Mouse (Mus musculus): ENCODE measurements around the gene Gm49337. TPM values are rescaled to one million over a fixed set of nuclear protein-coding genes. Genes with fewer than 3 reads are reported as not detected.

Gene Gm49337
- polyA plus RNA-seq, 1 experiment from 2014 or later: not detected

DNA sequence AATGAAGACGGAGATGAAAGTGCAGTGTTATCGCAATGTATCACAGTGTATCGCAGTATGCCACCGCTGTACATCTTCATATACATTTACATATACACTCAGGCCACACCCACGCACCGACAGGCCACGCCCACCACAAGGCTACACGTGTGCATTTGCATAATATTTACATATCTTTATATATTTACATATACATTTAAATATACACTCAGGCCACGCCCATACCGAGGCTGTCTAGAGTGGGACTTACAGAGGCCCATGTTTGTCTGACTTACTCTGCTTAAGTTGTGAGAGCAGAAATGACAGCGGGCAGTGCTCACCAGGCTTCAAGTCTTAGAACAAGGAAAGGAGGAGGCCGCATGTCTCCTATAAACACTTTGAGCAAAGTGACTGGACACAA, 120.1 kb downstream of the Gm49337 start:
- Histone ChIP-seq H3K9ac (no peak overlapping the region), H3K27ac (no peak overlapping the region), H3K9me3 (no peaks in the 10 kb centered on the region), H3K4me2 (no peak overlapping the region), H3K27me3 (no peaks in the 10 kb centered on the region), H3K36me3 (peaks cover 77% of the 10 kb centered on the region), H3K4me3 (no peak overlapping the region), H3K4me1 (replicated peaks) (no peaks in the 10 kb centered on the region)
- no peak for ATAC-seq (ENCODE audit: low FRiP score)
- 90% methylated on average over 12 of the region's 12 CpGs for WGBS

DNA sequence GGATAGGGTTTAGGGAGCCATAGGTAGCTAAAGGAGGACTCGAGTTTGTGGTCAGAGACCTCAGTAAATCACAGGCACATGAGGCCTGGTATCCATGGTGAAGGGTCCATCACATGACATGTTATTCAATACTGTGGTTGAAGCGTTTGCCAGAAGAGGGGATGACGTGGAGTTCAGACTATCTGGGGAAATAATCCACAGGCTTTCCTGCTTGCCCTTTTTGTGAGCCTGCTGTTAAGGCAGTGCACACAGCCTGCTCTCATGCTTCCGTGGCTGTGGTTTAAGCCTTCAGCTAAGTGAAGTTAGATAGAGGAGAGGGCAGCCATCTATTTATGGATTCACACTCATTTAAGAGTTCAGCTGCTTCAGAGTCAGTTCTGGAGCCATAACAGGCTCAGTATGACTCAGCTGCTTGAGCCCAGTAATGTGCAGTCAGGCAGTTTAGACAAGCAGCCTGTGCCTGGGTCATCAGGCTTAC, 127.7 kb downstream of the Gm49337 start:
- no peak overlapping the region for H3K4me3 ChIP-seq
- H3K9ac ChIP-seq: no peak overlapping the region
- ATAC-seq (ENCODE audit: low FRiP score): no peak
- no peaks in the 10 kb centered on the region for H3K9me3 ChIP-seq
- peaks cover 57% of the 10 kb centered on the region for H3K36me3 ChIP-seq
- H3K4me1 ChIP-seq (replicated peaks): no peaks in the 10 kb centered on the region
- 66% methylated on average over 4 of the region's 4 CpGs for WGBS
- no peak overlapping the region for H3K4me2 ChIP-seq
- no peak overlapping the region for H3K27ac ChIP-seq
- no peaks in the 10 kb centered on the region for H3K27me3 ChIP-seq

DNA sequence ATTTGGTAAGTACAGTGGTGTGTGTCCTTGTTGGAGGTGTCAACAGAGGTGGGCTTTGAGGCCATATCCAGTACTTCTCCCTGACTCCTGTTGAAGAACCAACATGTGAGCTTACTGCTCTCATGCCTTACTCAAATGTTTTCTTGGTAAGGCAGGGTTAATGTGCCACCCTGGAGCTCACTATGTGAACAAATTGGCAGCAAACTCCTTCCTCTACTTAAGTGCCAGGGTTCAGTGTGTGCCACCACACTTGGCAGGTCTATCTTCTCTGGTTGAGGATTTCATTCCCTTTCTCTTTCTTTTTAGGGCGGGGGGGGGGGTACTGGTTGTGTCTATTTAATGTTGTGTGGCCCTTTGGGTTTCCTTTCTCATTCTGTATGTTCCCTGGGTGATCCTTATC, 131.4 kb downstream of the Gm49337 start:
- Histone ChIP-seq H3K27me3 (no peaks in the 10 kb centered on the region), H3K36me3 (peaks cover 67% of the 10 kb centered on the region), H3K4me2 (no peak overlapping the region), H3K4me1 (replicated peaks) (no peaks in the 10 kb centered on the region), H3K9me3 (no peaks in the 10 kb centered on the region), H3K27ac (no peak overlapping the region), H3K9ac (no peak overlapping the region), H3K4me3 (no peak overlapping the region)
- ATAC-seq (ENCODE audit: low FRiP score): no peak
- WGBS: 25% methylated on average over 1 of the region's 1 CpGs

DNA sequence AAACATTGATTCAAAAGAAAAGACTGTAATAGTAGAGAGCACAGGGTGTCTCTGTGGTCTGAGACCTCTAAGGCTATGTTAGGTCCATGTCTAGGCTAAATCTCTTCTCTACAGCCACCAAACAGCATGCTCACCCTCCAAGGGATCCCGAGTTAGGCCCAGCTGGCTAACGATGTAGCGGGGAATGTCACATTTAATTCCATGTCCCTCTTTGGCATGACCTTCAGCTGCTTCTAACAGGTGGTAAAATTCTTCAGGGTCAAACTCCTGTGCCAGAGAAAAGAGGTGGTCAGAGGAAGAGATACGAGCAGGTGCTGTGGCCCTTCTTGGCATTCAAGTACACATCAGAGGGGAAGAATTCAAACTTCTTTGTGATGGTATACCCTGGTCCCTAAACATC, 144.4 kb downstream of the Gm49337 start:
- no peak overlapping the region for H3K4me2 ChIP-seq
- no peak overlapping the region for H3K27ac ChIP-seq
- H3K4me1 ChIP-seq (replicated peaks): no peaks in the 10 kb centered on the region
- peaks cover 96% of the 10 kb centered on the region for H3K36me3 ChIP-seq
- 94% methylated on average over 4 of the region's 4 CpGs for WGBS
- no peaks in the 10 kb centered on the region for H3K9me3 ChIP-seq
- no peak overlapping the region for H3K4me3 ChIP-seq
- no peak for ATAC-seq (ENCODE audit: low FRiP score)
- no peak overlapping the region for H3K9ac ChIP-seq
- H3K27me3 ChIP-seq: no peaks in the 10 kb centered on the region

DNA sequence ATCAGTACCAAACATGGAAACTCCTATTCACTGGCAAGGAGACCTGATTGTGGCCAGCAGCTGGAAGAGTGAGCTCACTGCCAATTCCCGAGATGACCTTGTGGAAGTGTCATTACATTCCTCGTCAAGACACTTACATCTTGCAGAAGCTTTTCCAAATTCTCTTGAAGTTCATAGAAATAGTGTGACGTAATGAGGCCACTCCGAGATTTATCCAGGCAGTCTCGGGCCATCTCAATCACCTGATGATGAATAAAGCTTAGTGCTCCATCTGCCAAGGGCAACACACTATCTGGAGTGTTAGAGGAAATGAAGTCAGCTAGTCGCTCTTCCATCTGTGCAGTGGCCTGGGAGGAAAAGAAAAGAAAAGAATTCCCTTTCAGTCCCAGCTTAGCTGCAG, 148.9 kb downstream of the Gm49337 start:
- Histone ChIP-seq H3K36me3 (peaks cover 88% of the 10 kb centered on the region), H3K4me3 (no peak overlapping the region), H3K4me2 (no peak overlapping the region), H3K4me1 (replicated peaks) (no peaks in the 10 kb centered on the region), H3K27me3 (no peaks in the 10 kb centered on the region), H3K9ac (no peak overlapping the region), H3K9me3 (no peaks in the 10 kb centered on the region), H3K27ac (no peak overlapping the region)
- 96% methylated on average over 6 of the region's 6 CpGs for WGBS
- no peak for ATAC-seq (ENCODE audit: low FRiP score)

DNA sequence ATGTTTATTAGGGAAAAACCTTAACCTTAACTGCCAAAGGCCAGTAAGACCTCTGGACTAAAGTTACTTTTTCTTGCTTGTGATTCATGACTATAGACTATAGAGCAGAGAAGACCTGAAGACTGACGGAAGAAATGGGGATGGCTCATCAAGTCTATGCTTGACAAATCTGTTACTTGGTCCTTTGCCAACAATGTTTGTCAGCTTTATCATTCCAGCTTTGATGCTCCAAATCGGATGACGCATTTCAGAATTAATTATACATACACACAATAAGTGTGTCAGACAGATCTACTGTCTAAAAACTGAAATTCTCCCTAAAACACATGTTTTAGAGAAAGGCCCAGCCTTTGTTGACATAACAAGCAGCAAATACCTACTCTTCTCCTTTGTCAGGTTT, 156.1 kb downstream of the Gm49337 start:
- Histone ChIP-seq H3K9me3 (no peaks in the 10 kb centered on the region), H3K9ac (no peak overlapping the region), H3K4me1 (replicated peaks) (no peaks in the 10 kb centered on the region), H3K27me3 (no peaks in the 10 kb centered on the region), H3K4me3 (no peak overlapping the region), H3K27ac (no peak overlapping the region), H3K4me2 (no peak overlapping the region), H3K36me3 (peaks cover 55% of the 10 kb centered on the region)
- 91% methylated on average over 3 of the region's 3 CpGs for WGBS
- ATAC-seq (ENCODE audit: low FRiP score): no peak

DNA sequence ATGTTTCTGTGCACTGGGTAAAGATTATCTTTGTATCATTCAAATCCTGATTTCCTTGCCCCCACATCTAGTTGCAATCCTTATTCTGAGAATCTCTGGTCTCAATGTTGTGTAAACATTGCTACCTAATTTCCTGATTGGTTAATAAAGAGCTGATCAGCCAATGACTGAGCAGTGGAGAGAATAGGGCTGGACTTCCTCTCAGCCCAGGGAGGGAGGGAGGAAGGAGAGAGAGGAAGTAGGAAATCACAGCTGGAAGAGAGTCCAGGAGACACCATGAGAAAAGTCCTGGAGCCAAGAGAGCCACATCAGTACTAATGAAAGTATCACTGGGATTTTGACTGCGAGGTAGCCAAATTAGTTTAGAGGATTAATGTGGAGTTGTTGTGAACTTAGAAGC, 163.1 kb downstream of the Gm49337 start:
- Histone ChIP-seq H3K27me3 (no peaks in the 10 kb centered on the region), H3K9ac (no peak overlapping the region), H3K27ac (no peak overlapping the region), H3K36me3 (no peaks in the 10 kb centered on the region; the same call in none of the 2 replicates), H3K4me2 (no peak overlapping the region), H3K4me3 (no peak overlapping the region), H3K9me3 (no peaks in the 10 kb centered on the region), H3K4me1 (replicated peaks) (no peaks in the 10 kb centered on the region)
- ATAC-seq (ENCODE audit: low FRiP score): no peak
- 94% methylated on average over 1 of the region's 1 CpGs for WGBS

- no peaks in the 10 kb centered on the region for H3K36me3 ChIP-seq
- H3K9me3 ChIP-seq: no peaks in the 10 kb centered on the region
- no peaks in the 10 kb centered on the region for H3K4me1 ChIP-seq (replicated peaks)
- no peak overlapping the region for H3K27ac ChIP-seq
- no peak overlapping the region for H3K9ac ChIP-seq
- no peak overlapping the region for H3K4me2 ChIP-seq
- no peaks in the 10 kb centered on the region for H3K27me3 ChIP-seq
- H3K4me3 ChIP-seq: no peak overlapping the region
- no peak for ATAC-seq (ENCODE audit: low FRiP score)
Measured at GRCm38 (mm10) chr4:116342119-116342518, 168.9 kb downstream of the Gm49337 start.

Other genes starting within 250 kb of the Gm49337 start
- 12.7 and 14.3 TPM in 2 replicates for gene Dmbx1, start 233.5 kb upstream of the Gm49337 start, polyA plus RNA-seq (2015; fragmentation: Nextera tagmentation; extraction: Ambion mirVana)
- gene Faah, start 155.5 kb upstream of the Gm49337 start, polyA plus RNA-seq (2015; fragmentation: Nextera tagmentation; extraction: Ambion mirVana): 13.0 and 13.3 TPM in 2 replicates
- gene Nsun4, start 119.5 kb upstream of the Gm49337 start, polyA plus RNA-seq (2015; fragmentation: Nextera tagmentation; extraction: Ambion mirVana): 13.8 and 15.7 TPM in 2 replicates
- gene Uqcrh, start 98.3 kb upstream of the Gm49337 start, polyA plus RNA-seq (2015; fragmentation: Nextera tagmentation; extraction: Ambion mirVana): 441 and 446 TPM in 2 replicates
- 66.4 and 68.5 TPM in 2 replicates for gene Lrrc41, start 98.1 kb upstream of the Gm49337 start, polyA plus RNA-seq (2015; fragmentation: Nextera tagmentation; extraction: Ambion mirVana)
- 11.4 and 12.1 TPM in 2 replicates for gene Rad54l, start 49.7 kb upstream of the Gm49337 start, polyA plus RNA-seq (2015; fragmentation: Nextera tagmentation; extraction: Ambion mirVana)
- gene Pomgnt1, start 49.5 kb upstream of the Gm49337 start, polyA plus RNA-seq (2015; fragmentation: Nextera tagmentation; extraction: Ambion mirVana): 62.6 and 63.7 TPM in 2 replicates
- gene Lurap1, start 22.0 kb upstream of the Gm49337 start, polyA plus RNA-seq (2015; fragmentation: Nextera tagmentation; extraction: Ambion mirVana): 1.7 and 1.9 TPM in 2 replicates
- 0.19 and 0.22 TPM in 2 replicates for gene Tspan1, start 5.8 kb upstream of the Gm49337 start, polyA plus RNA-seq (2015; fragmentation: Nextera tagmentation; extraction: Ambion mirVana)
- gene 1700042G07Rik, start within 50 bp of the Gm49337 start, polyA plus RNA-seq (2015; fragmentation: Nextera tagmentation; extraction: Ambion mirVana): not detected in 2 replicates
- gene Pik3r3, start 48.2 kb downstream of the Gm49337 start, polyA plus RNA-seq (2015; fragmentation: Nextera tagmentation; extraction: Ambion mirVana): 86.2 and 86.4 TPM in 2 replicates